Mouse (Mus musculus) testis, adult 2 months (tissue): ENCODE results near the gene Gm3106. TPM values are rescaled to one million over a fixed set of nuclear protein-coding genes. Genes with fewer than 3 reads are reported as not detected.
"Not testable (repeated sequence)": the region's sequence is repeated elsewhere in the genome, so short reads cannot be mapped to it uniquely, and the experiment has no call there.

Source experiments
- H3K27ac ChIP-seq: fragments of 200-500 bp; 2 replicates; pipeline ENCODE4 v1.5.1; 2012; ENCODE audit warnings: low read depth, low read length; ENCODE audit not compliant: control insufficient read depth, insufficient read depth
- H3K27me3 ChIP-seq: fragments of 200-500 bp; 2 replicates; pipeline ENCODE4 v1.6.1; 2012; ENCODE audit warnings: mild to moderate bottlenecking, low read length, moderate library complexity; ENCODE audit not compliant: control insufficient read depth, insufficient read depth
- H3K36me3 ChIP-seq: fragments of 200-500 bp; 2 replicates; pipeline ENCODE4 v1.6.1; 2012; ENCODE audit warnings: mild to moderate bottlenecking, low read length; ENCODE audit not compliant: control insufficient read depth, insufficient read depth
- H3K4me1 ChIP-seq: fragments of 200-500 bp; 2 replicates; pipeline ENCODE4 v1.6.1; 2012; ENCODE audit warnings: low read length; ENCODE audit not compliant: control insufficient read depth, insufficient read depth
- H3K4me3 ChIP-seq: fragments of 200-500 bp; 2 replicates; pipeline ENCODE4 v1.5.1; 2012; ENCODE audit warnings: low read depth, mild to moderate bottlenecking, low read length, moderate library complexity, mixed read lengths; ENCODE audit not compliant: control insufficient read depth
- polyA plus RNA-seq: library from polyadenylated mRNA; depleted of rRNA; stranded (reverse); fragments of >200 nt; gene quantifications from 2 replicates; pipeline ENCODE4 v1.2.3, GENCODE M21; 2012; rRNA removed

Gene Gm3106
- polyA plus RNA-seq, result not detected in 2 replicates

DNA sequence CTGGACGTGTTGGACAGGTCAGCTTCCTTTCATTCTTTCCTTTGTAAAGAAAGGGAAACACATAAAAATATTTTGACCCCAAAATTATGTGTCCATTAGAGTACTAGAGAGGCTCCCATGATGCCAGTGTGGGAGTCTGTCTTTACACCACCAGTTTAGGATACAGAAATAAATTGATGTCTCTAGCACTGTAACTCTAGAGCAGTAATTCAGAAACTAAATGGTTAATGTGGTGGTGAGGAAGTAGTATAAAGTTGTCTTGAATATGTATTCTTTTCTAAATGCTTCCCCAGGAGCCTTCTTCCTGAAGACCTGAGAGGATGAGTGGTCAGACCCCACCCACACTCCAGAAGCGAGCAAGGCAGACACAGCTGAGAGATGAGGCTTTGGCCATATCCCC is at the start of gene Gm3106:
Gene Gm3106, plus strand, starts transcription at position 301 of the 400 bp plus-strand sequence.
- H3K4me3 ChIP-seq, H3K4me1 ChIP-seq, H3K36me3 ChIP-seq, H3K27me3 ChIP-seq, H3K27ac ChIP-seq: not testable (repeated sequence)

Other genes with a start within 250 kb of the Gm3106 start
- gene BC061212, start 147.5 kb upstream of the Gm3106 start, polyA plus RNA-seq, result not detected in 2 replicates
- gene Gm6351, start 141.6 kb upstream of the Gm3106 start, polyA plus RNA-seq, result not detected in 2 replicates
- gene A430089I19Rik, start 88.8 kb downstream of the Gm3106 start, polyA plus RNA-seq, result not detected in 2 replicates
- not detected in 2 replicates for gene Gm6502, start 96.4 kb downstream of the Gm3106 start, polyA plus RNA-seq
- gene AA792892, start 121.7 kb downstream of the Gm3106 start, polyA plus RNA-seq, result not detected in 2 replicates
- not detected in 2 replicates for gene Gm7682, start 227.8 kb downstream of the Gm3106 start, polyA plus RNA-seq